Mouse (Mus musculus): ENCODE results near the gene Prcd.

DNA sequence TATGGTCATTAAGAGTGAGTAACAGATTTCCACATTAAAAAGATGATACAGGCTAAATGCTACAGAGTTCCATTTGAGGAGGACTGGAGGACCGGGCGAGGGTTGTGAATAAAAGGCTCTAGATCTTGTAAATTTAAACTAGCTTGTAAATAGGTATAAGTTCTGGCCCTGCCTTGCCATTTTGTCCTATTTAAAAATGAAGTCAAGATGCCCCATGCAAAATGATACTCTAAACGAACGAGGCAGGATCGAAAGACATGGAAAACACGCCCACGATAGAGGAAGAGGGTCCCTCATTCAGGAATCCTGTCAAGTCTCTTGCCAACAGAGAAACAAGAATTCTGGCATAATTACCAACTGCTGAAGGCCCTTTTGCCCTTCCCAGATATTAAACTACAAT, 17.1 kb downstream of the Prcd start:
- TF ChIP-seq EP300 (IDR thresholded peaks at IDR 0.05; ENCODE audit: low read depth), result no peak
- no peak for TF ChIP-seq CTCF (IDR thresholded peaks at IDR 0.05; ENCODE audit: low read depth)
